Mouse (Mus musculus) gastrocnemius, postnatal 10 days (tissue): ENCODE measurements at regions not wholly inside any gene's neighbourhood (a gene's known extent, or its start where the extent isn't known, plus 50 kb on each side); places are given as distances from the start of the nearest gene placed in this dataset.

Experiments used
- DNase-seq: peaks from one replicate; pipeline ENCODE4 v3.0.0; 2021; ENCODE audit warnings: mixed read lengths

GRCm38 (mm10) chr4:47534959-47535358 lies 60.5 kb downstream of the Sec61b start:
- DNase-seq: no peak

GRCm38 (mm10) chr4:47567694-47568093 lies 93.2 kb downstream of the Sec61b start:
- no peak for DNase-seq

- no peak for DNase-seq
Measured at GRCm38 (mm10) chr4:47570846-47571245, 96.4 kb downstream of the Sec61b start.

- DNase-seq: no peak
Measured at GRCm38 (mm10) chr4:47576011-47576410, 101.6 kb downstream of the Sec61b start.

GRCm38 (mm10) chr4:47577490-47577889 lies 103.0 kb downstream of the Sec61b start:
- no peak for DNase-seq

GRCm38 (mm10) chr4:47578637-47579036 lies 104.2 kb downstream of the Sec61b start:
- DNase-seq: no peak

GRCm38 (mm10) chr4:47580556-47580955 lies 106.1 kb downstream of the Sec61b start:
- no peak for DNase-seq

GRCm38 (mm10) chr4:47587256-47587655 lies 112.8 kb downstream of the Sec61b start:
- peak; percentile 71 for DNase-seq

- peak; percentile 48 for DNase-seq
Measured at GRCm38 (mm10) chr4:47592271-47592986, 118.0 kb downstream of the Sec61b start.

GRCm38 (mm10) chr4:47593155-47593554 lies 118.7 kb downstream of the Sec61b start:
- no peak for DNase-seq

- DNase-seq: no peak
Measured at GRCm38 (mm10) chr4:47594171-47594570, 119.7 kb downstream of the Sec61b start.

- DNase-seq: peak; percentile 57
Measured at GRCm38 (mm10) chr4:47595841-47596240, 121.4 kb downstream of the Sec61b start.

GRCm38 (mm10) chr4:47597586-47597985 lies 123.1 kb downstream of the Sec61b start:
- no peak for DNase-seq

GRCm38 (mm10) chr4:47598216-47598615 lies 123.8 kb downstream of the Sec61b start:
- DNase-seq: no peak

- peak; percentile 39 for DNase-seq
Measured at GRCm38 (mm10) chr4:47601301-47602070, 127.0 kb downstream of the Sec61b start.

GRCm38 (mm10) chr4:47603378-47603777 lies 128.9 kb downstream of the Sec61b start:
- DNase-seq: no peak

GRCm38 (mm10) chr4:47603847-47604397 lies 129.5 kb downstream of the Sec61b start:
- DNase-seq: peak; percentile 42

- DNase-seq: no peak
Measured at GRCm38 (mm10) chr4:47605676-47606075, 131.2 kb downstream of the Sec61b start.

- DNase-seq: no peak
Measured at GRCm38 (mm10) chr4:47608673-47609072, 134.2 kb downstream of the Sec61b start.

- no peak for DNase-seq
Measured at GRCm38 (mm10) chr4:47610913-47611312, 136.5 kb downstream of the Sec61b start.

GRCm38 (mm10) chr4:47616525-47616924 lies 142.1 kb downstream of the Sec61b start:
- no peak for DNase-seq

GRCm38 (mm10) chr4:47620700-47621099 lies 146.2 kb downstream of the Sec61b start:
- no peak for DNase-seq
